Mouse (Mus musculus) hindbrain, postnatal 0 days (tissue): Measurements from ENCODE around the gene Plcb1. TPM values are rescaled to one million over a fixed set of nuclear protein-coding genes. Genes with fewer than 3 reads are reported as not detected.
"Not testable (repeated sequence)": the region's sequence is repeated elsewhere in the genome, so short reads cannot be mapped to it uniquely, and the experiment has no call there.

Source experiments
- ATAC-seq: fragments of 200-750 bp; cut with Nextera tagmentation; 2 replicates; pipeline ENCODE4 v1.8.0; 2017; ENCODE audit warnings: mild to moderate bottlenecking, moderate TSS enrichment, moderate library complexity
- DNase-seq: peaks from one replicate; pipeline ENCODE4 v3.0.0-alpha.2; 2015; ENCODE audit warnings: low spot score
- H3K27ac ChIP-seq: fragments of 300-500 bp; sonication (generic); 2 replicates; pipeline ENCODE4 v1.5.1; 2014; ENCODE audit warnings: mild to moderate bottlenecking
- H3K27me3 ChIP-seq: fragments of 300-500 bp; sonication (generic); 2 replicates; pipeline ENCODE4 v1.6.1; 2014; ENCODE audit warnings: low read length, mixed read lengths; ENCODE audit not compliant: insufficient read depth
- H3K36me3 ChIP-seq: fragments of 300-500 bp; sonication (generic); 2 replicates; pipeline ENCODE4 v1.6.1; 2014; ENCODE audit warnings: low read length, mixed read lengths; ENCODE audit not compliant: insufficient read depth
- H3K4me1 ChIP-seq: fragments of 300-500 bp; sonication (generic); 2 replicates; pipeline ENCODE4 v1.6.1; 2014; ENCODE audit warnings: antibody characterized with exemption, low read length, mixed read lengths; ENCODE audit not compliant: insufficient read depth
- H3K4me2 ChIP-seq: fragments of 300-500 bp; sonication (generic); 2 replicates; pipeline ENCODE4 v1.6.1; 2014; ENCODE audit warnings: low read depth, mild to moderate bottlenecking, low read length, moderate library complexity, mixed read lengths
- H3K4me3 ChIP-seq: fragments of 300-500 bp; sonication (generic); 2 replicates; pipeline ENCODE4 v1.5.1; 2014; ENCODE audit warnings: low read length
- H3K9ac ChIP-seq: fragments of 300-500 bp; sonication (generic); replicated peaks from 2 replicates; pipeline ENCODE4 v1.6.1; 2014; ENCODE audit warnings: mild to moderate bottlenecking, low read length, moderate library complexity, mixed read lengths
- H3K9me3 ChIP-seq: fragments of 300-500 bp; sonication (generic); 2 replicates; pipeline ENCODE4 v1.6.1; 2016; ENCODE audit warnings: low read length, mixed read lengths
- CTCF ChIP-seq: IDR thresholded peaks from 2 replicates; pipeline ENCODE4 v1.5.1; 2016; ENCODE audit warnings: antibody characterized with exemption, control low read depth, low read depth
- WGBS: fragments of 180-500 bp; shearing (Covaris S2); extraction: QIAGEN DNeasy Blood & Tissue Kit; methylation state at CpG from one replicate; pipeline ENCODE4 v1.1.7; 2014; 5-methylcytosine and 5-hydroxymethylcytosine counted together
- polyA plus RNA-seq: library from polyadenylated mRNA; unstranded; fragments of >200 nt; fragmentation: Nextera tagmentation; extraction: Ambion mirVana; gene quantifications from 2 replicates; pipeline ENCODE4 v1.2.1, GENCODE M21; 2015
- total RNA-seq: library from RNA; depleted of rRNA; stranded (reverse); fragments of >200 nt; gene quantifications from 2 replicates; pipeline ENCODE4 v1.2.3, GENCODE M21; 2014

Plcb1 gene
- total and polyA plus RNA-seq, 2 experiments from 2014 or later, result 47.4 to 48.8 TPM

DNA sequence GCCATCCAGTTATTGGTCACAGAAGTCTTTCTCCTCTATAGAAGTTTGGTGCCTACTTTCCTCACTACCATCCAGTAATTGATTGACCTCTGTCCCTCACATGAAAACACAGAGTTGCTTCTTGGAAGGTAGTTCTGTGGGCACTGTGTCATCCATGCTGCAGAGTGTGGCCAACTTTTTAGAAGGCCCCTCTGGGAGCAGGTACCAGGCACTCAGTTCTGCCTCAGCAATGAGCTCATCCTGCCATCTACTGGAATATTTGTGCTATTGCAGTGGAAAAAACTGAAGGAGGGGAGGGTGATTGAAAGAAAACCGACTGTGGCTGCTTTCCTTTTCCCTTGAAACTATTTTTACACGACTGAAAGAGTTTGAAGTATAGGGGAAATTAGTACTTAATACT lies 542.9 kb downstream of the Plcb1 start:
- H3K27me3 ChIP-seq, result no peaks in the 10 kb centered on the region
- H3K4me3 ChIP-seq, result no peak overlapping the region
- H3K9ac ChIP-seq, result no peak overlapping the region
- H3K4me1 ChIP-seq, result no peaks in the 10 kb centered on the region
- DNase-seq (peak; percentile 84), ATAC-seq (peak; percentile 71)
- H3K36me3 ChIP-seq, result no peaks in the 10 kb centered on the region
- H3K4me2 ChIP-seq, result no peak overlapping the region
- H3K9me3 ChIP-seq, result no peaks in the 10 kb centered on the region
- no peak overlapping the region for H3K27ac ChIP-seq
- TF ChIP-seq CTCF, result peak; percentile 95
- WGBS, result 5% methylated on average over 2 of the region's 2 CpGs

DNA sequence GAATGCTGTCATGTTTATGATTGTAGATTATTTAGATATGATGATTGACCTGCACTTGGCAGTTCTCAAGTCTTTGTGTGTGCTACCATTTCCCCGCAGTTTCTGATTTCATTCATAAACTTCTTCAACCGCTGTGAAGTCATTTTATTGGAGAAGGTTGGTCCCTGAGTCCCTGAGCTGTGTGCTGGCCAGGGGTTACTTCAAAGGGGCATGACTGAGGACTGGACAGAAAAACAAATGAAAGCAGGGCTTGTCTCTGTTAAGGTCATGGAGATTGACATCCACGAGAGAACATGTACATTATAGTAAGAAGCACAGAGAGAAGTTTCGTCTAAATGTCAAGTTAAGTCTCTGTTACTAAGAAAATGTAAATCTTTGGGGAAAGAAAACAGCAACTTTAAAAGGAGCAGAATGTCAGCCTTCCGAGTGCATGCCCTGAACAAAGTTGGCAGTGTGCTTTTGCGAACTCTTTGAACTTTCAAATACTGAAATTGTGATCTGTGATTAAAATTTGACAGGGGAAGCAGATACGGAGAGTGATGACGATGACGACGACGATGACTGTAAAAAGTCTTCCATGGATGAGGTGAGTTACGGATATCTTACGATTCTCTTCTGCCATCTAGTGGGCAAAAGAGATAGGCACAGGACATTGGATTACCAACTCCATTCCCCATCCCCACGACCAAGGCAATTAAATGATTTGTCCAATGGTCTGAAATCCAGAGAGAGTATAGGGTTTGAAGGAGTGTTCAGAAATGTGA lies 544.1 kb downstream of the Plcb1 start:
- Histone ChIP-seq H3K36me3 (no peaks in the 10 kb centered on the region), H3K27me3 (no peaks in the 10 kb centered on the region), H3K9ac (no peak overlapping the region), H3K4me2 (peak overlapping the region; percentile 58), H3K4me3 (peak overlapping the region; percentile 21; the same call in 1 of the 2 replicates), H3K27ac (no peak overlapping the region), H3K9me3 (no peaks in the 10 kb centered on the region), H3K4me1 (no peaks in the 10 kb centered on the region)
- WGBS, result 9% methylated on average over 14 of the region's 14 CpGs
- TF ChIP-seq CTCF, result peak; percentile 90
- DNase-seq (peak; percentile 90), ATAC-seq (peak; percentile 58; the same call in 1 of the 2 replicates)

GRCm38 (mm10) chr2:135331868-135332267 lies 546.0 kb downstream of the Plcb1 start:
- TF ChIP-seq CTCF, result no peak
- H3K9ac ChIP-seq, result no peak overlapping the region
- H3K27me3 ChIP-seq, result no peaks in the 10 kb centered on the region
- H3K9me3 ChIP-seq, result no peaks in the 10 kb centered on the region
- WGBS, result 77% methylated on average over 1 of the region's 1 CpGs
- ATAC-seq (no peak), DNase-seq (no peak)
- H3K4me1 ChIP-seq, result no peaks in the 10 kb centered on the region
- no peaks in the 10 kb centered on the region for H3K36me3 ChIP-seq
- no peak overlapping the region for H3K4me2 ChIP-seq
- H3K4me3 ChIP-seq, result no peak overlapping the region
- H3K27ac ChIP-seq, result no peak overlapping the region

DNA sequence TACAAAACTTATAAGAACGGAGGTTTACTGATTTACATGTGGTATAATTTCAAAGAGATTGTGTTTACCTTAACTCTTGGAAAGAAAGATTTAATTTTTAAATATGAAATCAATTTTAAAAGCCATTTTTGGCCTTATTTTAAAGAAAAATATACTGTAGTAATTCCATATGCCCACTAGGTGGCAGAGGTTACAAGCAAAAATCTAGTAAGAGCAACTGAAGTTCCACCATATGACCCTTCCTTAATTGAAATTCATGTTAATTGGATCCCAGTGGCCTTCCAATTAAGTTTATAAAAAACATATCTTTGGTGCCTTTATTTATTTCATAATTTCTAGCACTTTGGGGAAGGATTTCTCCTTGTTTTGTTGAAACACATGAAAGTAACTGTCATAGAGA lies 570.4 kb downstream of the Plcb1 start:
- Histone ChIP-seq H3K27me3 (no peaks in the 10 kb centered on the region), H3K4me3 (no peak overlapping the region), H3K9me3 (no peaks in the 10 kb centered on the region), H3K4me2 (no peak overlapping the region), H3K36me3 (no peaks in the 10 kb centered on the region), H3K27ac (no peak overlapping the region), H3K4me1 (no peaks in the 10 kb centered on the region), H3K9ac (no peak overlapping the region)
- ATAC-seq (no peak), DNase-seq (peak; percentile 71)
- WGBS, result 29% methylated on average over 1 of the region's 1 CpGs
- TF ChIP-seq CTCF, result peak; percentile 73

GRCm38 (mm10) chr2:135361798-135362197 lies 575.9 kb downstream of the Plcb1 start:
- Histone ChIP-seq H3K27me3 (no peaks in the 10 kb centered on the region), H3K4me1 (no peaks in the 10 kb centered on the region), H3K4me3 (no peak overlapping the region), H3K27ac (no peak overlapping the region), H3K36me3 (no peaks in the 10 kb centered on the region), H3K4me2 (no peak overlapping the region), H3K9ac (no peak overlapping the region), H3K9me3 (no peaks in the 10 kb centered on the region)
- DNase-seq, result peak; percentile 78
- peak; percentile 60; the same call in 1 of the 2 replicates for ATAC-seq
- peak; percentile 88 for TF ChIP-seq CTCF
- WGBS, result 5% methylated on average over 1 of the region's 1 CpGs

GRCm38 (mm10) chr2:135362948-135363347 lies 577.1 kb downstream of the Plcb1 start:
- no peak for TF ChIP-seq CTCF
- Histone ChIP-seq H3K9me3 (no peaks in the 10 kb centered on the region), H3K4me2 (no peak overlapping the region), H3K36me3 (no peaks in the 10 kb centered on the region), H3K27ac (no peak overlapping the region), H3K4me1 (no peaks in the 10 kb centered on the region), H3K9ac (no peak overlapping the region), H3K27me3 (no peaks in the 10 kb centered on the region), H3K4me3 (no peak overlapping the region)
- ATAC-seq (no peak), DNase-seq (no peak)
- 90% methylated on average over 5 of the region's 5 CpGs for WGBS

- Histone ChIP-seq H3K27me3 (no peaks in the 10 kb centered on the region), H3K36me3 (no peaks in the 10 kb centered on the region; the same call in 1 of the 2 replicates), H3K9me3 (no peaks in the 10 kb centered on the region), H3K9ac (no peak overlapping the region), H3K4me3 (no peak overlapping the region), H3K27ac (no peak overlapping the region), H3K4me2 (no peak overlapping the region), H3K4me1 (no peaks in the 10 kb centered on the region)
- TF ChIP-seq CTCF, result no peak
- ATAC-seq (no peak), DNase-seq (no peak)
- 78% methylated on average over 10 of the region's 10 CpGs for WGBS
Measured at GRCm38 (mm10) chr2:135370259-135370835, 584.5 kb downstream of the Plcb1 start.

DNA sequence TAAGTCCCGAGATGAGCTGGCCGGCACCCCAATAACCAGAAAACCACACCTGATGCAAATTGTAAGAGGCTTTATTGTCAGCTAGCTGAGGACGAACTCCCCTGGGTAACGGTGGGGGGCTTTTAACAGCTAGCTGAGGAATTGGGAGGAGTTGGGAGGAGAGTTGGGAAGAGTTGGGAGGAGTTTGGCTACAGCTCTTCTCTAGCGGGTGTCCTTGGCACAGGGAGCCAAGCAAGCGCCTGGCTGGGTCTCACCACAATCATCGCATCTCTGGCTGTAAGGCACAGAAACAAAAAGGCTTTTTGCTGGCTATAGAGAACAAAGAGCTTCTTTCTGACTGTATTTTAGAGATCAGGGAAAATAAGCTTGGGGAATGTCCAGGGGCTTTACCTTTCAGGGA lies 594.9 kb downstream of the Plcb1 start:
- not testable (repeated sequence) for H3K27ac ChIP-seq, H3K4me3 ChIP-seq, H3K27me3 ChIP-seq, ATAC-seq, H3K36me3 ChIP-seq, H3K9ac ChIP-seq, H3K9me3 ChIP-seq, H3K4me1 ChIP-seq
- DNase-seq, result peak; percentile 54
- H3K4me2 ChIP-seq, result peak overlapping the region; percentile 16; the same call in 1 of the 2 replicates
- WGBS, result 21% methylated on average over 7 of the region's 7 CpGs
